Mouse (Mus musculus) kidney, postnatal 36 days (tissue): ENCODE data around the gene Pld5.
A peak's percentile ranks its signal among the peaks of the same experiment; 100 is the strongest.

Experiments used
- DNase-seq, 2 experiments: peaks; one replicate each; pipeline ENCODE4 v3.0.0; 2021 to 2022; ENCODE audit warnings: mixed read lengths in 2 of 2

The Pld5 gene

DNA sequence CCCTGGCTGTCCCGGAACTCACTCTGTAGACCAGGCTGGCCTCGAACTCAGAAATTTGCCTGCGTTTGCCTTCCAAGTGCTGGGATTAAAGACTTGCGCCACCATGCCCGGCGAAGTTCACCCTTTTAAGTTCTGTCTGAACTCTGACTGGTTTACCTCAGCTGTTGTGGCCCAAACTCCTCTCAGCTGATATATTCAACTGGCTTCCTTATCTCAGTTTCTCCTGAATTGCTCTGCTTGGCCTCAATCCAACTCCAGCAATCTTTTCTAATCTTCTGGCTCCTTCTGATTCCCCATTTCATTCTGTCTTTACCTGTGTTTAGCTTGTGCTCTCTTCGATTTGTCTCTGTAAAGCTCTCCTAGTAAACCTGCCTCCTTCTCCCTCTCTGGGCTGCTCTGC, 331.9 kb downstream of the Pld5 start:
- DNase-seq, result no peak

DNA sequence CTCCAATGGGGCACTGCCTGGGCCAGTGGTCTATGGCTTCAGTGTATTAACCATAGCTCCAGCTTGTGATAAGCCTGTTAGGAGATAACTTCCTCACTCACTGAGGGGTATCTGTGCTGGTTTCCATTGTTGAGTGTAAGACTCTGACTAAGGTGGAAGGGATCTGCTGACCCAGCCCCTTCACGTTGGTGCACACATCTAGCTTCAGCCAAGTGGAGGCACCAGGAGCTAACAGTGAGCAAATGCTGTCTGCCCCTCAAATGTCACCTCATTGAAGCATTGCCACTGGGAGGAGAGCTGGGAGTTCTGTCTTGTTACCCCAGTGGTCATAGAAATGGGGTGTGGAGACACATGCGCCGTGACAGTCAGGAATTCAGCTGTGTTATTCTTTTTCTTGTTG, 336.4 kb downstream of the Pld5 start:
- no peak for DNase-seq

GRCm38 (mm10) chr1:175936282-175936737, 338.8 kb downstream of the Pld5 start:
- peak; percentile 65 to 71 for DNase-seq

- no peak for DNase-seq
Observed at GRCm38 (mm10) chr1:175931391-175931790, 343.7 kb downstream of the Pld5 start.

DNA sequence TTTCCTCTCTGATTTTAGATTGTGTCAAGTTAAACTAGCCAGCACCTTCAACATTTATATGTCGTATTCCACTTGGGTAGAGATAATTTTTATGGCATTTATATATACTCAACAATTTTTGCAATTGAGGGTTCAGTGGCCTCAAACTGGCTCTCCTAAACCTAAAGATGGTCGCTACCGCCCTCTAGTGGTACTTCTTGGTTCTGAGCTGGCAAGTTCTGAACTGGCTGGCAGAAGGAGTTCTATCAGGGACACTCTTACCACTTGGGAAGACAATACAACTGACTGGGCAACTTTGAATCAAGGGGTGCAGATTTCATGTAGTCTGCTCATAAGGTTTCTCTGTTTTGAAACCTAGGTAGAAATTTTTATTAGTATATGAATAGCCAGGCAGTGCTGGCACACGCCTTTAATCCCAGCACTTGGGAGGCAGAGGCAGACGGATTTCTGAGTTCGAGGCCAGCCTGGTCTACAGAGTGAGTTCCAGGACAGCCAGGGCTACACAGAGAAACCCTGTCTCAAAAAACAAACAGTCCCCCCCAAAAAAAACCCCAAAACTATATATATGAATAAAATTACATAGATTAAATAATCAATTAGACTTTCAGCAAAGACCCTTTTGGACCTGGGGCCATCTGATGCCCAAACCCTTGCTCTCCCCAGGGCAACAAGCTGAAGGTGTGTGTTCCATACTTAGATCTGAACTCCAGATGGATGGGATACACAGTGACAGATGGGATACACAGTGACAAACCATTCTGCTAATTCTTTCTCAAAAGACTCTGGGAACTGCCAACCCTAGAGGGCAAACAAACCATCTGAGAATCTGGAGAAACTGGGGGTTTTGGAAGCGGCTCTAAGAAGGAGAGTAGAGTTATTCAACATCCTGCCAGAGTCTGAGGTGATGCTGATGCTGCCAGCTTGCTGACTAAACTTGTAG, 351.0 kb downstream of the Pld5 start:
- peak; percentile 70 to 89 for DNase-seq

DNA sequence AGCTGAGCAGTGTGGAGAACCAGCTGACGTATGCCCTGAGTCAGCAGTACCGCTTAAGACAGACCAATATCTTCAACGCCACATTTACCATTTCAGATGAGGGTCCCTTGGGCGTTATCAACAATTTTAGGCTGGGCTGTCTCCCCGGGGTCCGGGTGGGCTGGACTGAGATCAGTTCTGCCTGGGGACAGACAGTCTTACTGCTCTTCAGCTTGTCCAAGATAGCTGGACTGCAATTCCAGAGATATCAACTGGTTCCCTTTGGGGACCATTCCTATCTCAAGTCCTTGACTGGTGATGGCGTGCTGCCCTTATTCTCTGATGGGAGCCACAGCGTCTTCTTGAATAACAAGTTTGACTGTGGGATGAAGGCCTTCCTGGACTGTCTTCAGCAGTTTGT, 354.0 kb downstream of the Pld5 start:
- DNase-seq, result no peak

GRCm38 (mm10) chr1:175920029-175920428, 355.1 kb downstream of the Pld5 start, which contains the start of gene Gm38100:
Gm38100 (plus strand) TSS chr1:175920329.
- no peak for DNase-seq

- no peak for DNase-seq
Observed at GRCm38 (mm10) chr1:175913728-175914303, 361.3 kb downstream of the Pld5 start.
